Mouse (Mus musculus): Measurements from ENCODE around the gene Gpr4. TPM values are rescaled to one million over a fixed set of nuclear protein-coding genes. Genes with fewer than 3 reads are reported as not detected.

Gpr4 gene
- total and polyA plus RNA-seq, 3 experiments: 0.04 to 0.31 TPM; not detected in 1

DNA sequence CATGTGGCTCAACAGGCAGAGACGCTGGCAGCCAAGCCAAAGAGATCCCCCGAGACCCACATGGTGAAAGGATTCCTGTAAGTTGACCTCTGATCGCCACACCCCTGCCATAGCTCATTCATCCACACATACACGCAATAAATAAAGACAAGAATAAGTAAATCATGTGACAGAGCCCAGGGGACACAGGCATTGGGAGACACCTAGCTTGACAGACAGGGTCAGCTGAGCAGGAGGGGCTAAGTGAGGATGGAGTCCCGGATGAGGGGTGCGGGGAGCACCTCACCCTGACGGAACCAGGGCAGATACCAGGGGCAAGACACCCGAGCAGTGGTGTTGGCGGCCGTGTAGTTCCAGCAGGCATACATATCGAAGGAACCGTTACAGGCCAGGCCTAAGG, 48.6 kb upstream of the Gpr4 start:
- no peak overlapping the region for H3K4me2 ChIP-seq (ENCODE audit: insufficient read depth, low read depth, poor library complexity, severe bottlenecking)
- peaks cover 0 to 4% of the 10 kb centered on the region in 2 experiments; a peak in 1 of 4 replicates for H3K4me1 ChIP-seq (ENCODE audit: control insufficient read depth in 1 of 2, insufficient read depth in 2 of 2)
- H3K27ac ChIP-seq (ENCODE audit: insufficient read depth, low read depth): no peak overlapping the region
- peaks cover 15% of the 10 kb centered on the region for H3K9me3 ChIP-seq (replicated peaks; ENCODE audit: low read length)
- DNase-seq (ENCODE audit: extremely low read depth): no peak
- H3K79me2 ChIP-seq (replicated peaks; ENCODE audit: control insufficient read depth, extremely low read depth, insufficient read depth, poor library complexity, severe bottlenecking): no peaks in the 10 kb centered on the region
- peaks cover 0 to 5% of the 10 kb centered on the region in 2 experiments for H3K36me3 ChIP-seq (replicated peaks in 1 of 2; ENCODE audit: control insufficient read depth in 1 of 2, insufficient read depth in 1 of 2, low read length in 1 of 2)
- H3K9ac ChIP-seq (ENCODE audit: insufficient read depth, low read depth): no peak overlapping the region
- dilution Hi-C loops (cut with MboI; ENCODE audit: extremely low pct_ligation_motif_present, extremely low pct_unique_long_range_greater_than_20kb, low sequenced_read_pairs): no loop called here
- peaks cover 41% of the 10 kb centered on the region for H3K27me3 ChIP-seq (replicated peaks)
- H3K4me3 ChIP-seq (replicated peaks in 1 of 3; ENCODE audit: low read depth in 2 of 3, low read length in 2 of 3, poor library complexity in 1 of 3): no peak overlapping the region
- in situ Hi-C loops (cut with MboI; ENCODE audit: low pct_ligation_motif_present, low pct_unique_long_range_greater_than_20kb, low sequenced_read_pairs): loop anchor here (10.0 kb wide), 1 partner anchor 191 kb away; the partner anchor contains the start of genes Cd3eap and Ppp1r13l
- no peak for TF ChIP-seq ETS1 (conservative IDR thresholded peaks at IDR 0.05; ENCODE audit: low read depth, low read length)
- TF ChIP-seq MAFK (IDR thresholded peaks at IDR 0.05; ENCODE audit: insufficient replicate concordance, low read length): no peak
- no peak for TF ChIP-seq EP300 (IDR thresholded peaks at IDR 0.05; ENCODE audit: low read length)
- no peak for TF ChIP-seq POLR2A (IDR thresholded peaks at IDR 0.05; ENCODE audit: low read depth, low read length)
- no peak for TF ChIP-seq ZMIZ1 (IDR thresholded peaks at IDR 0.05; ENCODE audit: low read depth, low read length)
- TF ChIP-seq TBP (conservative IDR thresholded peaks at IDR 0.05; ENCODE audit: low read depth, low read length): no peak
- no peak for TF ChIP-seq USF2 (conservative IDR thresholded peaks at IDR 0.05; ENCODE audit: low read depth, low read length)
- no peak for TF ChIP-seq ELF1 (IDR thresholded peaks at IDR 0.05; ENCODE audit: low read depth, low read length)
- no peak for TF ChIP-seq CHD1 (IDR thresholded peaks at IDR 0.05; ENCODE audit: low read depth, low read length)
- no peak for TF ChIP-seq IRF4 (IDR thresholded peaks at IDR 0.05; ENCODE audit: low read depth, low read length)

DNA sequence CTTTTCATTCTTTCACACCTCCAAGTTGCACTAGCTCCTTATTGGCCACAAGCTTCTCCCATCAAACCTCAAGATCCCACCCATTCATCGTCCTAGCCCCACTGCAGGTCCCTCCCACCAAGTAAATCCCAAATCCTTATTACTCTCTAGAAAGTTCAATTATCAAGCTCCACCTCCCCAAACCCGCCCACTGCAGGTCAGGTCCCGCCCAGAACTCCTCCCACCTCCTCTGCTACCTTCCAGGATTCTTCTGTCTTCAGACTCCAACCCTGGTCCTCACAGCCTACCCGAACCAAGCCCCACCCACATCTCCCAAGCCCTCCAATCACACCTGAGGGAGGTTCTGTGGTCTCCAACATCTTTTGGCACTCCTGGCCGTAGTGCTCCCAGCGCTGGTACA, 48.1 kb upstream of the Gpr4 start:
- H3K27me3 ChIP-seq (replicated peaks): peaks cover 43% of the 10 kb centered on the region
- peaks cover 0 to 4% of the 10 kb centered on the region in 2 experiments; a peak in 1 of 4 replicates for H3K4me1 ChIP-seq (ENCODE audit: control insufficient read depth in 1 of 2, insufficient read depth in 2 of 2)
- H3K79me2 ChIP-seq (replicated peaks; ENCODE audit: control insufficient read depth, extremely low read depth, insufficient read depth, poor library complexity, severe bottlenecking): no peaks in the 10 kb centered on the region
- H3K9me3 ChIP-seq (replicated peaks; ENCODE audit: low read length): peaks cover 15% of the 10 kb centered on the region
- H3K4me2 ChIP-seq (ENCODE audit: insufficient read depth, low read depth, poor library complexity, severe bottlenecking): peak overlapping the region; percentile 5; the same call in 1 of the 2 replicates
- H3K4me3 ChIP-seq (replicated peaks in 1 of 3; ENCODE audit: low read depth in 2 of 3, low read length in 2 of 3, poor library complexity in 1 of 3): no peak overlapping the region
- dilution Hi-C loops (cut with MboI; ENCODE audit: extremely low pct_ligation_motif_present, extremely low pct_unique_long_range_greater_than_20kb, low sequenced_read_pairs): no loop called here
- in situ Hi-C loops (cut with MboI; ENCODE audit: low pct_ligation_motif_present, low pct_unique_long_range_greater_than_20kb, low sequenced_read_pairs): loop anchor here (10.0 kb wide), 1 partner anchor 191 kb away; the partner anchor contains the start of genes Cd3eap and Ppp1r13l
- TF ChIP-seq CHD1 (IDR thresholded peaks at IDR 0.05; ENCODE audit: low read depth, low read length): no peak
- no peak for TF ChIP-seq CHD2 (IDR thresholded peaks at IDR 0.05; ENCODE audit: low read length)
- no peak for TF ChIP-seq ETS1 (conservative IDR thresholded peaks at IDR 0.05; ENCODE audit: low read depth, low read length)
- TF ChIP-seq USF1 (IDR thresholded peaks at IDR 0.05; ENCODE audit: low read depth, low read length): no peak
- no peak for TF ChIP-seq MAFK (IDR thresholded peaks at IDR 0.05; ENCODE audit: insufficient replicate concordance, low read length)
- no peak for TF ChIP-seq HCFC1 (IDR thresholded peaks at IDR 0.05; ENCODE audit: low read depth, low read length)
- no peak for TF ChIP-seq NRF1 (IDR thresholded peaks at IDR 0.05; ENCODE audit: low read depth, low read length)
- TF ChIP-seq E2F4 (IDR thresholded peaks at IDR 0.05; ENCODE audit: insufficient replicate concordance, low read depth, low read length): no peak
- TF ChIP-seq ZC3H11A (IDR thresholded peaks at IDR 0.05; ENCODE audit: low read depth, low read length): no peak
- no peak for DNase-seq (ENCODE audit: extremely low read depth)
- peaks cover 0 to 4% of the 10 kb centered on the region in 2 experiments for H3K36me3 ChIP-seq (replicated peaks in 1 of 2; ENCODE audit: control insufficient read depth in 1 of 2, insufficient read depth in 1 of 2, low read length in 1 of 2)
- H3K9ac ChIP-seq (ENCODE audit: insufficient read depth, low read depth): no peak overlapping the region
- H3K27ac ChIP-seq (ENCODE audit: insufficient read depth, low read depth): no peak overlapping the region

Data from CH12.LX (cell line).